Mouse (Mus musculus) G1E (cell line): ENCODE measurements around the gene Cacna2d2.

ENCODE experiments used
- CTCF ChIP-seq: IDR thresholded peaks from 2 replicates; pipeline ENCODE4 v1.5.1; 2012; ENCODE audit warnings: low read depth, low read length, inconsistent platforms, mixed read lengths
- TAL1 ChIP-seq: conservative IDR thresholded peaks from 2 replicates; pipeline ENCODE4 v1.6.1; 2012; ENCODE audit warnings: low read depth, low read length, inconsistent platforms, mixed read lengths

DNA sequence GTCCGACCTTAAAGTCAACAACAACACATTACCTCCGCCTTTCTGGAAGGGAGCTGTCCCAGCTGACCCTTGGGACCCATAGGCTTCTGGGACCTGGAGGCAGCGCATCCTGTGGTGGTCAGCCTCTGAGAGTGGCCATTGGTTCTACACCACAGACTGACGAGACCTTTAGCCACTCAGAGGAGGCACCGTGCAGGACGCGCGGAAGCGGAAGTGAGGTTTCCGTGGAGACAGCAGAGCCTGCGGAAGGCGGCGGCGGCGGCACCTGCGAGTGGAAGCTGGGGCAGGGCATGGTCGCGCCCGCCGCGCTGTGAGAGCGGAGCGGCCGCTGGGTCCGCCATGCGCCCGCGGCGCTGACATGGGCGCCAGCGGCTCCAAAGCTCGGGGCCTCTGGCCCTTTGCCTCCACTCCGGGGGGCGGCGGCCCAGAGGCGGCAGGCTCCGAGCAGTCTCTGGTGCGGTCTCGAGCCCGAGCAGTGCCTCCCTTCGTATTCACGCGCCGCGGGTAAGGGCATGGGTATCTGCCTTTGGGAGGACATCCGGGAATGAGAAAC, 163.7 kb downstream of the Cacna2d2 start, which contains the start of gene Tusc2:
- TF ChIP-seq CTCF (no peak), TAL1 (no peak)
